Mouse (Mus musculus): ENCODE measurements around the gene Suclg2. TPM values are rescaled to one million over a fixed set of nuclear protein-coding genes. Genes with fewer than 3 reads are reported as not detected.
"Not testable (repeated sequence)": the region's sequence is repeated elsewhere in the genome, so short reads cannot be mapped to it uniquely, and the experiment has no call there.

The Suclg2 gene
- polyA plus RNA-seq, 1 experiment from 2014 or later, result 18.3 TPM

DNA sequence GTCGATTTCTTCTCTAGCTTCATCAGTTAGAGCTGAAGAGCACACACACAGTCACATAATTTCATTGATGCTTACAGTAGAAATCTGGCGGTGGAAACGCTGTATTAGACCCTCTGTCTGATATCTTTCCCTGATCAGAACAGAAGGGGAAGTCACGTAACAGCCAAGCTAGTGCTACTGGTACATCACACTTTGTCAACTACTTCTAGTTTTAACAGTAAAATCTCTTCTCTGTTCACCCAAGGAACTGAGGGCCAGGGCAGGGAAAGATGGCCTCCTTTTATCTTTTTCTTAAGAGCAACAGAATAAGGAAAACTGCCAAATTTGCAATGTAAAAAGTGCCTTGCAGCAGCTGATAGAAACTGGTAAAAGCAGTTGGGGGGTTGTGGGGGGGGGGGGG is 97.8 kb downstream of the Suclg2 start:
- Histone ChIP-seq H3K9me3 (ENCODE audit: control insufficient read depth, low read length) (no peaks in the 10 kb centered on the region), H3K4me3 (ENCODE audit: low read length) (no peak overlapping the region), H3K4me2 (ENCODE audit: low read length) (no peak overlapping the region), H3K27ac (ENCODE audit: low read depth, low read length) (no peak overlapping the region), H3K9ac (ENCODE audit: low read depth, low read length) (no peak overlapping the region), H3K27me3 (replicated peaks; ENCODE audit: control insufficient read depth, insufficient read depth, low read length) (no peaks in the 10 kb centered on the region), H3K36me3 (ENCODE audit: control insufficient read depth, insufficient read depth, low read length) (no peaks in the 10 kb centered on the region), H3K4me1 (ENCODE audit: control insufficient read depth, insufficient read depth, low read depth, low read length) (peaks cover 4% of the 10 kb centered on the region)
- ATAC-seq, result no peak
- 91% methylated on average over 4 of the region's 4 CpGs for WGBS

DNA sequence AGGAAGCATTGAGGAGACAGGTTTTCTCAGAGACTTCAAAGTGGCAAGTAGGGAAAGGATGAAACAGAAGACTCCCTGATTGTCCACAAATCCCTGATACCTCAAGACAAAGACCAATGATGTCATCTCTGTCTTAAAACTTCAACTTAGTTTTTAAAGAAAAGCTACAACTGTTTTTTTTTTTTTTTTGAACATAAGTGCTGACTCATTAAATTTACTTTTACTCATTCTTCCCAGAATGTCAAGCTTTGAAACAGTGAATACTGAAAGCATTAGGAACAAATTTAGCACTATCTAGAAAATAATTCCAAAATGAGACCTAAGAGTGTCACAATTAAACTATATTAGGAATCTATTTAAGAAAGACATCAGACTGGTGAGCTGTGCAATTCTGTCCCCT is 98.8 kb downstream of the Suclg2 start:
- Histone ChIP-seq H3K9me3 (ENCODE audit: control insufficient read depth, low read length) (no peaks in the 10 kb centered on the region), H3K4me1 (ENCODE audit: control insufficient read depth, insufficient read depth, low read depth, low read length) (peaks cover 4% of the 10 kb centered on the region), H3K4me2 (ENCODE audit: low read length) (no peak overlapping the region), H3K27me3 (replicated peaks; ENCODE audit: control insufficient read depth, insufficient read depth, low read length) (no peaks in the 10 kb centered on the region), H3K27ac (ENCODE audit: low read depth, low read length) (no peak overlapping the region), H3K9ac (ENCODE audit: low read depth, low read length) (no peak overlapping the region), H3K36me3 (ENCODE audit: control insufficient read depth, insufficient read depth, low read length) (no peaks in the 10 kb centered on the region), H3K4me3 (ENCODE audit: low read length) (no peak overlapping the region)
- ATAC-seq, result no peak

DNA sequence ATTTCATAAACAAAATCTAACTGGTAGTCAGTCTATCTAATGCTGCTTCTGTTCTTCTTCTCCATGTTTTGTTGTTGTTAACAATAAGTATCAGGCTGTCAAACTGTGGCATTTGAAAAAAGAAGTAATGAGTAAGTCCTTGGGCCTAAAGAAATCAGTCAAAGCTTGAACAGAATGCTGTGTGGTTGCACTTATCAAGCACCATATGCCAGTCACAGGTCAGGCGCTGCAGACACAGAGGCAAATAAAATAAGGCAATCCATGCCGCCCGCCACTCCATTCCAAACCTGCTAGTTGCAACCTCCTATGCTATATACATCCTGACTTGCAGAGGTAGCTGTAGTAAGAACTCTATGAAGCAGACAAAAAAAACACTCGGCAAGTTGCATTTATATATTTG is 100.2 kb downstream of the Suclg2 start:
- Histone ChIP-seq H3K4me1 (ENCODE audit: control insufficient read depth, insufficient read depth, low read depth, low read length) (peaks cover 4% of the 10 kb centered on the region), H3K36me3 (ENCODE audit: control insufficient read depth, insufficient read depth, low read length) (no peaks in the 10 kb centered on the region), H3K9ac (ENCODE audit: low read depth, low read length) (no peak overlapping the region), H3K9me3 (ENCODE audit: control insufficient read depth, low read length) (no peaks in the 10 kb centered on the region), H3K4me2 (ENCODE audit: low read length) (no peak overlapping the region), H3K27ac (ENCODE audit: low read depth, low read length) (no peak overlapping the region), H3K4me3 (ENCODE audit: low read length) (no peak overlapping the region), H3K27me3 (replicated peaks; ENCODE audit: control insufficient read depth, insufficient read depth, low read length) (no peaks in the 10 kb centered on the region)
- ATAC-seq, result no peak
- WGBS, result 84% methylated on average over 4 of the region's 4 CpGs

DNA sequence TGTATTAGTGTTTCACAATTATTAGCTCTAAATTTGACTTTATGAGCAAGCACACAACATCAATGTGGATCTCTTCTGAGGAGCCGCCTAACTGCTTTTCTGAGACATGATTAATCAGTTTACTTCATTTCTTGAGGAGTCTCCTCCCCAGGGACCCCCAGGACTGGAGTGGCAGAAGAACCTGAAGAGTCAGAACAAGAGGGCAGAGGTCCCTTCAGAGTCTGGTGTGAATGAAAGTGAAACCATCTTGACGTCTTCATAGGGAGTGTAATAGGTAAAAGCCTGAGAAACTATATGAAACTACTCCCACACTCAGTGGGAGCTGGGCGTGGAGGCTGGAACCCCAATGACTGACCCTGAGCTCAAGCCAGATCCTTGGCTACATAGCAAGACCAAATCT is 105.4 kb downstream of the Suclg2 start:
- Histone ChIP-seq H3K27ac (ENCODE audit: low read depth, low read length) (no peak overlapping the region), H3K36me3 (ENCODE audit: control insufficient read depth, insufficient read depth, low read length) (no peaks in the 10 kb centered on the region), H3K27me3 (replicated peaks; ENCODE audit: control insufficient read depth, insufficient read depth, low read length) (no peaks in the 10 kb centered on the region), H3K4me3 (ENCODE audit: low read length) (no peak overlapping the region), H3K4me1 (ENCODE audit: control insufficient read depth, insufficient read depth, low read depth, low read length) (no peaks in the 10 kb centered on the region), H3K9me3 (ENCODE audit: control insufficient read depth, low read length) (no peaks in the 10 kb centered on the region), H3K4me2 (ENCODE audit: low read length) (no peak overlapping the region), H3K9ac (ENCODE audit: low read depth, low read length) (no peak overlapping the region)
- no peak for ATAC-seq
- 81% methylated on average over 3 of the region's 3 CpGs for WGBS

DNA sequence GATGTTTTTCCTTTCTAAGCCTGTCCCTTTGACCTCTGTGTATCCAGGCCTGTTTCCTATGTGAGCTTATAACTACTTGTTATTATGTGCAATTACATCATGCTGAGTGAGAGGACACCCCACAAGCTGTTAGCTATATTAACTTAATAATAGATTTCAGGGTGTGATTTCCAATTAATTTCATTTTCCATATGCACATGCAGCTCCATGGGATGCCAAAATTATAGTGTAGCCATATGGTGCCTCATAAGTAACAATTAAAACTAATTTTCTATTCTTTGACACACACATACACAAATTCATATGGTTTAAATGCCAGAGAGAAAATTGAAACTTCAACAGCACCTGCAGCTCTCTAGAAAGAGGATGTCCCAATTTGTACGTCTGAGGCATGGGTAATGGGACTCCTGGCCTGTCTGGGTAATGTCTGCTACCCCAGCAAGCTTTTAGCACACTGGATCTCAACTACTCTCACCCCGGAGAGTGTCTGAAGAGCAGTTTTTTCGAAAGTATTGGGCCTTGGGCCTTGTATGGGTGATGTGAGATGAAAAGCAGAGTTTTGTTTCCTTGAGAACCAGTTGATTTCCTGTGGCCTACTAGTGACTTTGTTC is 106.1 kb downstream of the Suclg2 start:
- no peaks in the 10 kb centered on the region for H3K4me1 ChIP-seq (ENCODE audit: control insufficient read depth, insufficient read depth, low read depth, low read length)
- WGBS, result 78% methylated on average over 3 of the region's 3 CpGs
- no peaks in the 10 kb centered on the region for H3K36me3 ChIP-seq (ENCODE audit: control insufficient read depth, insufficient read depth, low read length)
- H3K9ac ChIP-seq (ENCODE audit: low read depth, low read length), result no peak overlapping the region
- no peak overlapping the region for H3K4me3 ChIP-seq (ENCODE audit: low read length)
- no peak overlapping the region for H3K27ac ChIP-seq (ENCODE audit: low read depth, low read length)
- H3K9me3 ChIP-seq (ENCODE audit: control insufficient read depth, low read length), result no peaks in the 10 kb centered on the region
- no peak overlapping the region for H3K4me2 ChIP-seq (ENCODE audit: low read length)
- H3K27me3 ChIP-seq (replicated peaks; ENCODE audit: control insufficient read depth, insufficient read depth, low read length), result no peaks in the 10 kb centered on the region
- no peak for ATAC-seq

DNA sequence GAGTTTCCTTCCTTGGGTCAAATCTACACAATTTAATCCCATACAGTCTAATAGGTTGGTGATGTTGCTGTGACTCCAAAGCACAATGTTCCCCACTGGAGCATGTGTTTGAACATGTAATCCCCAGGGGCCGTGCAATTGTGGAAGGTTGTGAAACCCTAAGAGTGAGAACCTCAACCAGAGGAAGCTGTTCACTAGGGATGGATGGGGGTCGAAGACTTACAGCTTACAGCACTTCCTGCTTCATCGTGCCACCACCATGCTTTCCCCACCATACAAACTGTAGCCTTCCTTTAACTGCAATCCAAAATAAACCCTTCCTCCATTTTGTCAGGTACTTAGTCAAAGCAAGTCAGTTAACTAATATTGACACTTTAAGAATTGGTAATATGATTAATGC is 107.5 kb downstream of the Suclg2 start:
- H3K9me3 ChIP-seq (ENCODE audit: control insufficient read depth, low read length), result no peaks in the 10 kb centered on the region
- H3K4me2 ChIP-seq (ENCODE audit: low read length), result no peak overlapping the region
- H3K4me3 ChIP-seq (ENCODE audit: low read length), result no peak overlapping the region
- H3K36me3 ChIP-seq (ENCODE audit: control insufficient read depth, insufficient read depth, low read length), result no peaks in the 10 kb centered on the region
- no peak overlapping the region for H3K27ac ChIP-seq (ENCODE audit: low read depth, low read length)
- no peaks in the 10 kb centered on the region for H3K27me3 ChIP-seq (replicated peaks; ENCODE audit: control insufficient read depth, insufficient read depth, low read length)
- no peaks in the 10 kb centered on the region for H3K4me1 ChIP-seq (ENCODE audit: control insufficient read depth, insufficient read depth, low read depth, low read length)
- H3K9ac ChIP-seq (ENCODE audit: low read depth, low read length), result no peak overlapping the region
- ATAC-seq, result no peak
- 95% methylated on average over 3 of the region's 3 CpGs for WGBS

- Histone ChIP-seq H3K9me3 (ENCODE audit: control insufficient read depth, low read length) (no peaks in the 10 kb centered on the region), H3K4me1 (ENCODE audit: control insufficient read depth, insufficient read depth, low read depth, low read length) (no peaks in the 10 kb centered on the region), H3K4me2 (ENCODE audit: low read length) (no peak overlapping the region), H3K27me3 (replicated peaks; ENCODE audit: control insufficient read depth, insufficient read depth, low read length) (no peaks in the 10 kb centered on the region), H3K9ac (ENCODE audit: low read depth, low read length) (no peak overlapping the region), H3K4me3 (ENCODE audit: low read length) (no peak overlapping the region), H3K36me3 (ENCODE audit: control insufficient read depth, insufficient read depth, low read length) (no peaks in the 10 kb centered on the region), H3K27ac (ENCODE audit: low read depth, low read length) (no peak overlapping the region)
- 92% methylated on average over 3 of the region's 3 CpGs for WGBS
- no peak for ATAC-seq
These were observed 110.5 kb downstream of the Suclg2 start for GRCm38 (mm10) chr6:95608123-95608522.

DNA sequence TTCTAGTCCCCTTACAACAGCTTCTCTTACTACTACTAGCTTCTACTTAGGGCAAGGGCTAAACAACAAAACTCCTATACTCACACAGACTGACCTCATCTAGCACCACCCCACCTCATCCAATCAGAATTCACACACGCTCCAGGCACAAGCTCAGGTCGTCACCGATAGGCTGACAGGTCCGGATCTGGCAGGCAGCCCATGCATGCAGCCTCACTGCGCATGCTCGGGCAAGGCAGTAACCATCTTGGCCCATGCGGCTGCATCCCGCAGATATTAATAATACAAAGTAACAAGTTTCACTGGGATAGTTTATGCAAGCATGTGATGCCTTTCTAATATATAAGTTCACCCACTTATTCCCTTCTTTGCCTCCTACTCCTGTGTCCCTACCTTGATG is 117.9 kb downstream of the Suclg2 start:
- not testable (repeated sequence) for H3K4me3 ChIP-seq (ENCODE audit: low read length); H3K4me2 ChIP-seq (ENCODE audit: low read length); ATAC-seq; H3K4me1 ChIP-seq (ENCODE audit: control insufficient read depth, insufficient read depth, low read depth, low read length); H3K9ac ChIP-seq (ENCODE audit: low read depth, low read length); H3K27me3 ChIP-seq (replicated peaks; ENCODE audit: control insufficient read depth, insufficient read depth, low read length); H3K9me3 ChIP-seq (ENCODE audit: control insufficient read depth, low read length); H3K27ac ChIP-seq (ENCODE audit: low read depth, low read length); H3K36me3 ChIP-seq (ENCODE audit: control insufficient read depth, insufficient read depth, low read length)
- 91% methylated on average over 8 of the region's 8 CpGs for WGBS

DNA sequence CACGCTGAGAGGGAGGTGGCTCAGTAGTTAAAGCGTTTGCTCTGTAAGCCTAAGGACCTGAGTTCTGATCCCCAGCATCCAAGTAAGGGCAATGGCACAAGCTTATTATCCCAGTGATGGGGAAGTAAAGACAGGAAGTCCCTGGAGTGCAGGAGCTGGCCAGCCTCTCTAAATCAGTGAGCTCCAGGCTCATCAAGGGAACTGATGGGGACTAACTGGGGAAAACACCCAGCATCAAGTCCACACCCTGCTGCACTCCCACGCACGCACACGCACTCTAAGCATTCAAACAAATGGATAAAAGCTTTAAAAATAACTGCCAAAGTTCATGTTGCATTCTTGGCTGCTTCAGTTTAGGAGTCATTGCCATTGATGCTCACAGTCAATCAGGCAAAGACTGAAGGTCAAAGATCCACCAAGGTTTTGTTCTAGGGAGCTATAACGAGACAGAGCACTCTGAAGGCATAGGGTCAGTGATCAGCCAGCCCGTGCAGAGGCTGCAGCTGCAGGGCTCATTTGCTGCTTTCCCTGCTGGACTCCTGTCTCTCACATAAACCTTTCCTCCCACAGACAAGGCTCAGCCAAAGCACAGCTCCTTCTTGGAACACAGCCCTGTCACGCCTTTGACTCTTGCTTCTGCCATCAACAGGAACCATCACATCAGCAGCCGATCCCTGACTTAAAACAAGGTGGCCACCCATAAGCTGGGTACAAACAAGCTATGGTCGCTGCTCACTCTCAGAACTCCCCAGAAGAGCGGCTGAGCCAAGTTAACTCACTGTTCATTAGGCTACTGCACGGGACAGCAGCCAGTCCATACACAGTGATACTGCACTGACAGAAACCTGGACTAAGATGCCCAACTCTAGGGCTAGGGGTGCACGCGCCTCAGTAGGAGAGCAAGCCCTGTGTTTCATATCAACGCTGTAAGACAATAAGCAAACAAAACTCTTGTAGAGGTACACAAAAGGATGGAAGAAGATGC is 121.5 kb downstream of the Suclg2 start:
- no peak for ATAC-seq
- Histone ChIP-seq H3K9ac (ENCODE audit: low read depth, low read length) (no peak overlapping the region), H3K4me2 (ENCODE audit: low read length) (no peak overlapping the region), H3K36me3 (ENCODE audit: control insufficient read depth, insufficient read depth, low read length) (no peaks in the 10 kb centered on the region), H3K4me1 (ENCODE audit: control insufficient read depth, insufficient read depth, low read depth, low read length) (peaks cover 2% of the 10 kb centered on the region), H3K27me3 (replicated peaks; ENCODE audit: control insufficient read depth, insufficient read depth, low read length) (no peaks in the 10 kb centered on the region; the same call in 1 of the 2 replicates), H3K27ac (ENCODE audit: low read depth, low read length) (no peak overlapping the region), H3K4me3 (ENCODE audit: low read length) (no peak overlapping the region), H3K9me3 (ENCODE audit: control insufficient read depth, low read length) (no peaks in the 10 kb centered on the region)
- WGBS, result 69% methylated on average over 15 of the region's 15 CpGs

Data from hindbrain, embryonic 16.5 days (tissue).